Mouse (Mus musculus) gastrocnemius, adult 8-10 months (tissue): Measurements from ENCODE around the gene Akr7a5. TPM values are rescaled to one million over a fixed set of nuclear protein-coding genes. Genes with fewer than 3 reads are reported as not detected.
A peak's percentile ranks its signal among the peaks of the same experiment; 100 is the strongest.

ENCODE experiments used
- DNase-seq, 2 experiments: peaks; one replicate each; pipeline ENCODE4 v3.0.0; 2022; ENCODE audit warnings: low spot score in 2 of 2
- total RNA-seq, 4 experiments: library from RNA; stranded (reverse); gene quantifications; 2 replicates each; pipeline ENCODE4 v1.2.4; 2022

Akr7a5 gene
- total RNA-seq, 4 experiments from 2014 or later: 35.8 to 37.3 (median 37.0) TPM

DNA sequence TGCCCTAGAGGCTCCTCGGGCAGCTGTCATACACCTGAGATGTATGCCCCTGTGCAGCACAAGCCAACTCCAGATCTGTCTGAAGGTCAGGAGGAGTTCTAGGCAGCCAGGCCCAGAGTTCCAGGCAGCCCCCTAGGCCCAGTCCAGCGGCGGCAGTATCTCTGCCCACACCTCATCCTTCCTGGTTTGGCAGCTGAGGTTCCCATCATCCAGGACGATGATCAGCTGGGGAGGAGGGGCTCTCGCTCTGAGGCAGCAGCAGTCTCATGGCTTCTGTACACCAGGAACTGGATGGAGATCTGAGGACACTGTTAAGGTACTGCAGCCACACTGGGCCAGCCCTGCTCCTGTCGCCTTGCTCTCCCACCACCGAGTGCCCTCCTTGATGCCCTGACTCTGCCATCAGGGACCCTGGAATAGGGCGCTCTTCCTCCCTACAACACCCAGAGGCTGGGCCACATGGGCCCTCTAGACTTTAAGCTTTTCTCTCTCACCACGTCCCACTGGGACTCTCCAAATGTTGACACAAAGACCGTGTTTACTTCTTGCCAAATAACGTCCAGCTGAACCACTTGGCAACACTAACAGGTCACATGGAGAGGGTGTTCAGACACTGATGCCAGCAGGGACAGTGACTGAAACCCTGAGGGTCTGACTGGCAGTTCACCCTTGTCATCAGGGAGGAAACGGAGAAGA, 11.7 kb upstream of the Akr7a5 start:
- DNase-seq: no peak

DNA sequence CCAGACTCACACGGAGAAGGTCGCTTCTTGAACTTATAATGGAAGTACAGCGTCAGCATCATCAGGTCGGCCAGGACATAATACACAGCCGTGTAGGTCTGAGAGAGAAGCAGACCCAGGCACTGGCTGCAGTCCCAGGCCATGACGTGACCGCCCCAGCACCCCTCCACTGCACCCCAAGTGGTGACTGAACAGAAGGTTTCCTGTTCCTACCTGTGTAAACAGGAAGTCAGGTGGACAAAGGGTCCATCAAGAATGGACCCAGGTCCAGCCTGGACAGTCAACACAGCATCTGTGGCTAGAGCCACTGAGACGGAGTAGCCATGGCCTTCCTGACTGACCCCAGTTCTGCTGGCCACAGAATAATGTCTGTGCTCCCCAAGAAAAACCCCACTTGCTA, 8.8 kb upstream of the Akr7a5 start:
- no peak for DNase-seq

DNA sequence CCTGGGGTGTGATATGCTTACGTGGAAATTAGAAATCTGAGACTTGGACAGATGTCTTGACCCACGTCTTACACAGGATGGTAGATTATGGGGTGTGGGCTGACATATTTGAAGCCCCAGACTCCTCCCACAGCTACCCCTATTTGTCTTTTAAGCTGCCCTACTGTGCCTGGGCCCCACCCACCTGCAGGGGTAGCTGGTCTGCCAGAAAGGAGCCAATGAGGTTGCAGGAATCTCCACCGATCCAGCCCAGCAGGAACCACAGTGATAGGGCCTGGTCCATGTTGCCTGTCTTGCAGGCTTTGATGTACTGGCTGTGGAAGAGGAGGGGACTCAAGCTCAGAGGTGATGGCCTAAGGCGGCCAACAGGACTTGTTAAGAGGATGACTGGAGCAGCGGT, 8.3 kb upstream of the Akr7a5 start:
- no peak for DNase-seq

DNA sequence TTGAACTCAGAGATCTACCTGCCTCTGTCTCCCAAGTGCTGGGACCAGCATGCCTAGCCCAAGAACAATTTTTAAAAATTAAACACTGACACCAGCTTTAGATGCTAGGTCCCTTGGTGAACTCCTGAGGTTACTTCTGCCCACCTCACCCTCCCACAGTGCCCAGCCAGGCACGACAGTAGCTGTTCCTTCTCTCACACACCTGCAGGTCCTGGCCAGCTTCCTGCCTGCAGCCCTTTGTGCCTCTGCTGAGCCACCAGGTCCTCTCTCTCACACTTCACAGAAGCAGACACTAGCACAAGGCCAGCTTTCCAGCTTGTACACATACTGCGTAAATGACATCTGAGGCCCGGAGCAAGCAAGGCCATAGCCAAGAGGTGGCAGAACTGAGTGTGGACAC, 5.0 kb upstream of the Akr7a5 start:
- no peak for DNase-seq

DNA sequence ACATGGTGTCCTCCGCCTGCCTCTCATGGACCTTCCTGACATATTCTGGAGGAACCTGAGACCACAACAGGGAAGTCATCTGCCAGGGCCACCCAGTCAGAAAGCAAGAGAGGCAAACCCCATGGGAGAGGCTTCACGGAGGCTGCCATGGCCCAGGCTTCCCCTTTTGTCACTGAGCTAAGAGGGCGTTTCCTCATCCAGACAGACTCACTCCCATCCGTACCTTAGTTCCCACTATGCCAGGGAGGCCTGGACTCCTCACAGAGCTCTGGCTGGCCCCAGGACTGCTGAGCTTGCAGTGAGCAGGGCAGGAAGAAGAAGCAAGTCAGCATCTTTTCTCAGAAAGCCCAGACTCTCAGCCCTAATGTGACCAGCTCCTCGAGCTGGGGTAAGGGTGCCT, 2.6 kb upstream of the Akr7a5 start:
- DNase-seq: no peak

DNA sequence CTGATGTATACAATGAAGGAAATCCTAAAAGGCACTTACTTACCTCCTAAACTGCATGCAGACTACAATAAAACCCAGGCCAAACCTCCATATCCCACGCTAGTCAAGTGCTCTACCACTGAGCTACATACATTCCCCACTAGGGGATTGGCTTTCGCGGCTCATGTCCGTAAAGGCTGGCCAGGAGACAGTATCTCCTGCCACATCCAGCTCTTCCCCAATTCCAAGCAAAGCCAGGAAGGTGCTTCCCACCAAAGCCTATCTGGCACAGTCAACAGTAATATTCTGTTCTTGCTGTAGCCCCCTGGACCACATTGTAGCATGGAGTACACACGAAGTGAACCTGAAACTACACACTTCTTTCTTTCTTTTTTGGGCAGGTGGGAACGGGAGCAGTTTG, 893 bp upstream of the Akr7a5 start:
- DNase-seq: no peak

DNA sequence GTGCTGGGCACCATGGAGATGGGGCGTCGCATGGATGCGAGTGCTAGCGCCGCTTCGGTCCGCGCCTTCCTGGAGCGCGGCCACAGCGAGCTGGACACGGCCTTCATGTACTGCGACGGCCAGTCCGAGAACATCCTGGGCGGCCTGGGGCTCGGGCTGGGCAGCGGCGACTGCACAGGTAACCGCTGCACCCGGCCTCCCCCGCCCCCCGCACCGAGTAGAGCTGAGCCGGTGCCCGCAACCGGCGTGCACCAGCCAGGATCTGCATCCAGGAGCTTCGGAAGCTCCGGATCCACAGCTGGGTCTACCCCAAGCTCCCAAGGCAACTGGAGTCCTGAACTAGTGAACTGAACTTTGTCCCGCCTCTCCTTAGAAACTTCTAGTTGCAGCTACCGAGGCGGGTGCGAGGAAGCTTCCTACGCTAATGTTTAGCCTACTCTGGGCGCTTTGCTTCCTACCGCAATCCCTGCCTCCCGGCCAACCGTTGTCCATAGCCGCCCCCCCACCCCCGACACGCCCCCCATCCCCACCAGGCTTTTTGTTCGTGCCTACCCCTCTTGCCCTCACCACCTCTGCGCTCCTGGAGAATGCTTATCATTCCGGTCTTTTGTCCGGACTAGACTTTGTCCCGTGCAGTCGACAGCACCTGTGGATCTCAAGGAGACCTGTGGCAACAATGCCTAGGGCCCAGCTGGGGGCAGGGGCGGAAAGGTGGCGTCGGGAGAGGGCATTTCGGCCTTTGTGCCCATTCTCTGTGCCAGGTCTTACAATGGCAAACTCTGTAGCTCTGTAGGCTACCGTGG, 556 bp downstream of the Akr7a5 start:
- DNase-seq: no peak

DNA sequence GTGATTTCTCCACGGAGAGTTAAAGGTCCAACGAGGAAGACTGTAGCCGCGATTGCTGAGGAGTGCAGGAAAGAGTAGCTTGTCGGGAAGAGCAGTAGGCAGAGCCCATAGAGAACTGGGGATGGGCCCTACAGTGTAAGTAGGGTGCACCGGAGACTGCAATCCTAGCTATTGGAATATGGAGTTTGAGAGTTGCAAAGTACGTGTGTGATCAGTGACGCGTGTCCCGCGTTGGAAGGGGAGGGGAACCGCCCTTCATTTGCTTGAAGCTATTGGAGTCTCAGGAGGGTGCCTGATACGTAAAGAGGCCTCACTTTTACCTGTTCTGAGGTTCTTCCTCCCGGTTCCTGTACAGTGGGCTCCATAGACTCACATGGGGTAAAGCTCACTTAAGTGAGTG, 1.2 kb downstream of the Akr7a5 start:
- no peak for DNase-seq

DNA sequence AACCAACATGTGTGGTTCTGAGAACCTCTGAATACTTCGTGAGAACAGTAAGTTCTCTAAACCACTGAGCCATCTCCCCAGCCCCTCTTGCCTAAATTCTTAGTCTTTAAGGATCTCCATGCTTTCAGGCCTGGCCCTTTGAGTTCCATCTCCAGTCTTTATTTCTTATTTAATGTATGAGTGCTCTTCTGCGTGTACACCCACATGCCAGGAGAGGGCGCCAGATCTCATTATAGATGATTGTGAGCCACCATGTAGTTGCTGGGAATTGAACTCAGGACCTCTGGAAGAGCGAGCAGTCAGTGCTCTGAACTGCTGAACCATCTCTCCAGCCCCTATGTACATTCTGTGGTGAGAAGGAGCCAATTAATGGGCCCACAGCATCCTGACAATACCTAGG, 2.1 kb downstream of the Akr7a5 start:
- DNase-seq: no peak

DNA sequence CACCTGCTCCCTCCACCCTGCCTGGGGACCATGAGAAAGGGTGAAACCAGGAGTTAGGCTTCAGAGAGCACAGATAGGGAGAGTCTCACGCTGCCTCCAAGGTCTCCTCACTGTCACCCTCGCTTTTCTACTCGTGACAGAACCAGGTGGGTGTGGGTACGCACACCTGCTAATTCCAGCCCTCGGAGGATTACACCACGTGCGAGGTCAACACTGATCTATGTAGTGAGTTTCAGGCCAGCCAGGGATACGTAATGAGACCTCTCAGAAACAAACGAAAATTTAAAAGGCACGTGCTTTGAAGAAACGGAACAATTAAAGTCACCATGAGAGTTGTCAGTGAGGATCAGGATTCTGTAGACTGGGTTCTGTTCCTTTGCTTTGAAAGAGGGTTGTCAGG, 7.9 kb downstream of the Akr7a5 start:
- DNase-seq: no peak

DNA sequence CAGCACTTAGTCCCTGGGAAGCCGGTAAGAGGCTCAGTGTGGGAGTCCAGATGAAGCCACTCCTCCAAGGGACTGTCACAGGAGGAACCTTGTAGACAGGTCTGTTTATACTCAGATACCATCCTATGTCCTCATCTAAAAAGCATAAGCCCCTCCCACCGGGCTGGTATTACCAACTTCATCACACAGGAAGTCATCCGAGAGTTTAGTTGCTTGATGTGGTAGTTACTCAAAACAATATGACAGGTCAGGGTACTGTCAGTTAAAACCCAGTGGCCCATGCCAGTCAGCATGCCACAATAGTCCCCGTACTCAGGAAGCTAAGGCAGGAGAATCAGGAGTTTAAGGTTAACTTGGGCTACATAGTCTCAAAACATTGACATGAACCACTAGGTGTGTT, 9.2 kb downstream of the Akr7a5 start:
- DNase-seq: no peak

DNA sequence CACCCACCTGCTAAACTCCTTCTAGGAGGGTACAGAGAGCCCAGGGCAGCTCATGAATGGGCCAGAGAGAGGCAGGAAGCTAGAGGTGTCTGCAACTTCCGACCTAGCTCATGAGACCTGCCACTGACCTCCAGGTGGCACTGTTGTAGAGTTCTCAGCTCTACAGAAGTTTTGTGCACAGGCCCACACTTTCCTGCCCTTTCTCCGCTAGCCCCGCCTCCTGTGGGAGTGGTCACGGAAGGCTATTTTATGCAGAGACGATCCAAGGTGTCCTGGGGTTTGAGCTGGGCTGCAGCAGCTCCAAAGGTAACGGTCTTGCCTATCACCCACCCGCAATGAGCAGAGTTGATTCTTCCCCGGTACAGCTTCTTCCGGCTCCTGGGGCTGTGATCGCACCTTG, 20.1 kb downstream of the Akr7a5 start:
- peak; percentile 46 to 62 for DNase-seq

DNA sequence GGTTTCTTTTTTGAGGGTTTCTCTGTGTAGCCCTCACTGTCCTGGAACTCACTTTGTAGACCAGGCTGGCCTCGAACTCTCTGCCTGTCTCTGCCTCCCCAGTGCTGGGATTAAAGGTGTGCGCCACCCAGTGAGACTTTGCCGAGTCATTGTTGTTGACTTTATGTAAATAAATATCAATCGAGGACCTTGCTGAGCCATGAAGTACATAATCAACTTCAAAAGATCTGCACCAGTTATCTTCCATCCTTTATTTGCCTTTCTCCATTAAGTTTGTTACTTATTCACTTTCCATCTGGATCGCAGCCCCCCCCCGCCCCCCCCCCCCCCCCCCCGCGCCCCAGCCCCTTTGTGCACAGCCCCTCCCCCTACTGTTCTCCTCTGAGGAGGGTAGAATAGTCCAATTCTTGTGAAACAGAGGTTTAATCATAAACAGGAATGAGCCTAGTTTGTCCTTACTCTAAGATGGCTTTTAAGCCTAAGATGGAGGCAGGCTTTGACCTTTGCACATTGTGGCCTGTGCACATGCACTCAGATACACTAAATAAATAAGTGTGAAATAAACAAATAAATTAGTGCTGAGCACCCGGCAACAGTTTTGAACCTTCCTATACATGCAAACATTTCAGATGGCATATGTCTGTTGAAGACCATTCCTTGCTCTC, 24.2 kb downstream of the Akr7a5 start:
- DNase-seq: no peak

DNA sequence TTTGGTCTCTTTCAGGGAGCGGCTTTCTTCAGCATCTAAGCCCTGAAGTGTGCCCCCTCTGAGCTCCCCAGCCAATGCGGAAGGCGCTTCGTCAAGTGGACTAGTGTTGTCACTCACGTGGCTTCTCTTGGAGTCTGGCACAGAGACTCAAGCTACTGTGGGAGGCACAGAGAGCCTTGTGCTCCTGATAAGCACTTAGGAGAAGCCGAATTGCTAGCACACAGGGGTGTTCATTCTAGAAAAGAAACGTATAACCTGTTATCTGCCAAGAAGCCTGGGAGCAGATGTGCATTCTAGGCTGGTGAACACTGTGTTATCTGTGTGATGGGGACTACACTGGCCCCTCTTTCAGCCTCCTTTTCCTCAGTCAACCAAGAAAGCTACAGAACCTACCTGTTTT, 25.0 kb downstream of the Akr7a5 start:
- DNase-seq: no peak

DNA sequence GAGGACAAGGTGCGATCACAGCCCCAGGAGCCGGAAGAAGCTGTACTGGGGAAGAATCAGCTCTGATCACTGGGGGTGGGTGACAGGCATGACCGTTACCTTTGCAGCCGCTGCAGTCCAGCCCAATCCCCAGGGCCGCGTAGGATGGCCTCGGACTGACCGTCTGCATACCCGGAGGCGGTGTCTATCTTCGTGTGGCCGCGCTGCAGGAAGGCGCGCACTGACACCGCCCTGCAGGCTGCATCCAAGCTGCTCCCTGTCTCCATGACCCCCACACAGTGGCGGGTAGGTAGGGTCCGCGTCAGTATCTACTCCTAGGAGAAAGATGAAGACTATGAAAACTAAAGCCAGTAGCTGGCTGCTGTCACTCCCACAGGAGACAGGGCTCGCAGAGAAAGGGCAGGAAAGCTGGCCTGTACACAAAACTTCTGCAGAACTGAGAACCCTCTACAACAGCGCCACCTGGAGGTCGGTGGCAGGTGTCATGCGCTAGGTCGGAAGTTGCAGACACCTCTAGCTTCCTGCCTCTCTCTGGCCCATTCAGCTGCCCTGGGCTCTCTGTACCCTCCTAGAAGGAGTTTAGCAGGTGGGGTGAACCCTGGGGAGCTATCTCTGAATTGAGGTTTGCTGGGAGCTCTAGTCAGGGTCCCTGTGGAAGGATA, 26.4 kb downstream of the Akr7a5 start:
- DNase-seq: peak; percentile 39 to 58

DNA sequence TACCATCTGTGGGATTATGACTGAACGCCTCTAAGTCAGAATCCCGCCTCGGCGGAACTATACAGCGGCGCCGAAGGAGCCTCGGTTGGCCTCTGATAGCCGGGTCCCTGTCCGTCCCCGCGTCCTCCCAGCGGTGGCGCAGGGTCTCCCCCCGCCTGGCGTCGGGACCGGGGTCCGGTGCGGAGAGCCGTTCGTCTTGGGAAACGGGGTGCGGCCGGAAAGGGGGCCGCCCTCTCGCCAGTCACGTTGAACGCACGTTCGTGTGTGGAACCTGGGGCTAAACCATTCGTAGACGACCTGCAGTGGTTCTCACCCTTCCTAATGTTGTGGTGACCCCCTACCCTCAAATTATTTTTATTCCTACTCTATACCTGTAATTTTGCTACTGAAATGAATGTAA, 27.6 kb downstream of the Akr7a5 start:
- no peak for DNase-seq

DNA sequence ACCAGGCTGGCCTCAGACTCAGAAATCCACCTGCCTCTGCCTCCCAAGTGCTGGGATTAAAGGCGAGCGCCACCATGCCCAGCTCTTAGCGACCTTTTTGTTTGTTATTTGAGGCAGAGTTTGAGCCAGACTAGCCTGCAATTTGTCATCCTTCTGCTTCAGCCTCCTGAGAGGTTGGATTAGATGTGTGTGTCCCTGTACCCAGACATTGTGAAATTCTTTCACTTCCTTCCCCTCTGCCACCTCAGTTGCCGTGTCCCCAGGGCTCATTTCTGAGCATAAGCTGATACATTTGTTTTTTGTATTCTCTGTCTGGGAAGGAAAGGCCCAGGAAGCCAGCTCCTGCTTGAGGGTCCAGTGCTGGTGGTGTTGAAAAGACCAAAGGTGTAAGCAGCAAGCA, 30.3 kb downstream of the Akr7a5 start:
- no peak for DNase-seq

DNA sequence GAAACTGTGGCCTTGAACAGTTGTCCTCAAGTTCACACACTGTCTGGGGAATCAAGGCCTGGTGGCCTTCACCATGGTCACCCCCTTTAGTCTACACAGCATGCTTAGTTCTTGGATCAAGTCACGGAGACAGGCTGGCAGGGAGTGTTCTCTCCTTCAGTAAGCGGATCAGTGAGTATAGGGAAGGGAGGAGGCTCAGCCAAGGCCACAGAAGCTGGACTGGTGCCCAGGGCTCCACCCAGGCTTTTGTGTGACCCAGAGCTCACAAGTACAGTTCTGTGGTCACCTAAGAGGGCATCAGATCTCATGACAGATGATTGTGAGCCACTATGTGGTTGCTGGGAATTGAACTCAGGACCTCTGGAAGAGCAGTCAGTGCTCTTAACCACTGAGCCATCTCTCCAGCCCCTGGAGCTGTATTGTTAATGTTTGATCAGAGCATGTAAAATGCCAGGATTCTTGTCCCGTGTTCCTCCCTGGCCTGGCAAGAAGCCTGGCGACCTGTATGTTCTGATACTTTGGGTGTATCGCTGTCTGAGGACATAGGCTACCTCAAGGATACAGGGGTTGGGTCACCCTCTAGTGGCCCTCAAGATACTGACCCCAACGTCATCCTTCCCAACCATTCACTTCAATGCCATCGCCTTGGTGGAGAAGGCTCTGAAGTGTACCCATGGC, 31.2 kb downstream of the Akr7a5 start:
- DNase-seq: no peak

DNA sequence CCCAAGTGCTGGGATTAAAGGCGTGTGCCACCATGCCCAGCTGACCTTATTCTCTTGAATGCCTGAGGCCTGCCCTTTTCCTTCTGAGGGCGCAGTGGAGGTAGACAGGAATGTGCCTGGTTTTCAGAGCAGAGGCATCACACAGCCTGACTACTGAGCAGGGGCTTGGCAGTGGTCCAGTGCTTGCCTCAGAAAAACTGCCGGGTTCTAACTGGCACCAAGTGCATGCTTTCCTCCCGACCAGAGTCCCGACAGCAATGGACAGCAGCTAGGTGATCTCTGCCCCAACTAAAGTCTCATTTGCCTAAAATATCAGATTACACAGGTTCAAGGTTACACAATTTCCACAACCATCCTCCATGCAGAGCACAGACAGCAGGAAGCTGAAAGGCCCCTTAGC, 33.2 kb downstream of the Akr7a5 start:
- no peak for DNase-seq

DNA sequence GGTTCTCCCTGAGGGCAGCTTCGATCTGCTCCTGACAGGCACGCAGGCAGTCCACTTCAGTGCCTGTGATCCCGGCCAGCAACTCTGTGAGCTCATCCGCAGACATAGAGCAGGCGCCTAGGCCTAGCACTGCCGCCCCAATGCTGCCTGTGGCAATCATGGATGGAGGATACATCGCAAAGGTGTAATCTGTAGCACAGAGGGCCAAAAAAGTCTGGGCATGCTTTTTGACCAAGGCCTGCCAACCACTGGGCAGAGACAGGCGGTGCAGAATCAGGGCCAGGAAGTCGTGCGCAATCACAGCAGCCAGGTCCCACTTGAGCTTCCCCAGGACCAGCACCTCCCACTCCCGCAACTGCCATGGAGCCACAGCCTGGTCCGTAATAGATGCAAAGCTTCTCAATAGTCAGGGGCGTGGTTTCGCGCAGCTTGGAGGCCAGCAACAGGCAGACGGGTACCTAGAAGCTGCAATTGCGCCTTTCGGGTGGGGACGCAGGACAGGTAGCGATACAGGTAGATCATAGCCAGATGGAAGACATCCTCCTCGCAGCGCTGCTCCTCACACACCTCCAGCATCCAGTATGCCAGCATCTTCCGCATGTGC, 35.0 kb downstream of the Akr7a5 start:
- no peak for DNase-seq
